Mouse (Mus musculus) embryonic facial prominence, embryonic 11.5 days (tissue): ENCODE data around the gene Srd5a3. TPM values are rescaled to one million over a fixed set of nuclear protein-coding genes. Genes with fewer than 3 reads are reported as not detected.

ENCODE experiments used
- ATAC-seq: fragments of 200-750 bp; cut with Nextera tagmentation; replicated peaks from 2 replicates; pipeline ENCODE4 v1.8.0; 2017; ENCODE audit warnings: low read depth; ENCODE audit not compliant: insufficient number of reproducible peaks, low FRiP score, low TSS enrichment
- DNase-seq: peaks from one replicate; pipeline ENCODE4 v3.0.0-alpha.2; 2015; ENCODE audit warnings: low spot score
- H3K27ac ChIP-seq: fragments of 300-500 bp; sonication (generic); replicated peaks from 2 replicates; pipeline ENCODE4 v1.5.1; 2014; ENCODE audit warnings: mild to moderate bottlenecking, low read depth, low read length, control low read depth
- H3K27me3 ChIP-seq: fragments of 300-500 bp; sonication (generic); 2 replicates; pipeline ENCODE4 v1.6.1; 2014; ENCODE audit warnings: mild to moderate bottlenecking, low read length, moderate library complexity, mixed read lengths; ENCODE audit not compliant: control insufficient read depth, insufficient read depth
- H3K36me3 ChIP-seq: fragments of 300-500 bp; sonication (generic); replicated peaks from 2 replicates; pipeline ENCODE4 v1.6.1; 2014; ENCODE audit warnings: low read depth, mild to moderate bottlenecking, low read length, moderate library complexity, mixed read lengths; ENCODE audit not compliant: control insufficient read depth, insufficient read depth
- H3K4me1 ChIP-seq: fragments of 300-500 bp; sonication (generic); 2 replicates; pipeline ENCODE4 v1.6.1; 2014; ENCODE audit warnings: low read length, mixed read lengths; ENCODE audit not compliant: control insufficient read depth, insufficient read depth
- H3K4me2 ChIP-seq: fragments of 300-500 bp; sonication (generic); 2 replicates; pipeline ENCODE4 v1.6.1; 2014; ENCODE audit warnings: low read depth, mild to moderate bottlenecking, control low read depth, low read length, moderate library complexity
- H3K4me3 ChIP-seq: fragments of 300-500 bp; sonication (generic); 2 replicates; pipeline ENCODE4 v1.5.1; 2014; ENCODE audit warnings: low read depth, low read length, control low read depth
- H3K9ac ChIP-seq: fragments of 300-500 bp; sonication (generic); replicated peaks from 2 replicates; pipeline ENCODE4 v1.6.1; 2014; ENCODE audit warnings: mild to moderate bottlenecking, control low read depth, low read length
- H3K9me3 ChIP-seq: fragments of 300-500 bp; sonication (generic); replicated peaks from 2 replicates; pipeline ENCODE4 v1.6.1; 2016; ENCODE audit warnings: mild to moderate bottlenecking, low read length, inconsistent platforms, mixed read lengths; ENCODE audit not compliant: control insufficient read depth
- WGBS: fragments of 180-500 bp; shearing (Covaris S2); extraction: QIAGEN DNeasy Blood & Tissue Kit; methylation state at CpG from one replicate; pipeline ENCODE4 v1.1.7; 2014; 5-methylcytosine and 5-hydroxymethylcytosine counted together
- polyA plus RNA-seq: library from polyadenylated mRNA; unstranded; fragments of >200 nt; fragmentation: Nextera tagmentation; extraction: Ambion mirVana; gene quantifications from 2 replicates; pipeline ENCODE4 v1.2.1, GENCODE M21; 2014

The Srd5a3 gene
- polyA plus RNA-seq, 1 experiment from 2014 or later = 23.2 TPM

DNA sequence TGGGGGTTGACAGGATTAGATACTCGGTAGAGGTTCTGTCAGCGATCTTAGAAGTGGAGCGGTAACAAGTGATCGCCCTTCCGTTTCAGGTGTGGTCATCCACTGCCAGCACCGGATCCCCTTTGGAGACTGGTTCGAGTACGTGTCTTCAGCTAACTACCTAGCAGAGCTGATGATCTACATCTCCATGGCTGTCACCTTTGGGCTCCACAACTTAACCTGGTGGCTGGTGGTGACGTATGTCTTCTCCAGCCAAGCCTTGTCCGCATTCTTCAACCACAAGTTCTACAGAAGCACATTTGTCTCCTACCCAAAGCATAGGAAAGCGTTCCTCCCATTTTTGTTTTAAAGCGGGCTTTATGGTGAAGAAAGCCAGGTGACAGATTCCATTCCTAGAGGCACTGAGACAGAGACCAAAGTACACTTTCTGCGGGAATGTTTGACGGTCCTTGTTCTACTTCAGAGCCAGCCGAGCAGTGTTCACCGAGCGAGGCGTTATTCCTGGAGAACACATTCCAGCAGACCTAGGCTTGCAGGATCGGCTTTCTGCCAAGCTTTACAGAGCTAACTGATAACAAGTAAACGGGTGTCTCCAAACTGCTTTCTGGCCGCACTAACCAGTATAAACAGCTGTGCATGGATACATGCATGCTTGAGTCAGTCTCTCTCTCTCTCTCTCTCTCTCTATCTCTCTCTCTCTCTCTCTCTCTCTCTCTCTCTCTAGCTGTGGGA lies 14.5 kb downstream of the Srd5a3 start:
- Histone ChIP-seq H3K4me1 (no peaks in the 10 kb centered on the region), H3K4me3 (no peak overlapping the region), H3K4me2 (no peak overlapping the region), H3K27ac (no peak overlapping the region), H3K36me3 (no peaks in the 10 kb centered on the region; the same call in 1 of the 2 replicates), H3K9me3 (no peaks in the 10 kb centered on the region), H3K27me3 (no peaks in the 10 kb centered on the region), H3K9ac (no peak overlapping the region)
- DNase-seq = no peak
- WGBS = 93% methylated on average over 21 of the region's 21 CpGs
- ATAC-seq = no peak

DNA sequence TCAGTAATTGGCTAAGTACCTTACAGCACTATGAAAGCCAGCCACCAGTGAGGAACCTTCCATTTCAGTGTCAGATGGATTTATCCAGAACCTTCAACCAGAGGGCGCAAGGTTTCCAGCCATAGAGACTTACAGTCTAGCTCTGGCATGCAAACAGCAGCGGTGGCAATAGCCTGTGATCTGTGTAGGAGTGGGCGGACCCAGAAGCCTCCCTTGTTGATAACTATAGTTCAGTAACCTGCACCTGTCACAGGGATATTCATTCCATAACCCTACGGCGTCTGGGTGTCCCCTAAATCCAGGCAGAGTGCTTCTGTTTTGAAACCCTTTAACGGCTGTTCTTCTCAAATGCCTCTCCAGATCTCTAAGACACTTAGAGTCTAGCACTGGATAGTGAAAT lies 19.5 kb downstream of the Srd5a3 start:
- Histone ChIP-seq H3K9ac (no peak overlapping the region), H3K27me3 (no peaks in the 10 kb centered on the region), H3K4me2 (no peak overlapping the region), H3K4me3 (no peak overlapping the region), H3K27ac (no peak overlapping the region), H3K4me1 (no peaks in the 10 kb centered on the region), H3K9me3 (no peaks in the 10 kb centered on the region), H3K36me3 (no peaks in the 10 kb centered on the region)
- 77% methylated on average over 6 of the region's 6 CpGs for WGBS
- ATAC-seq (no peak), DNase-seq (no peak)

- H3K4me1 ChIP-seq = no peaks in the 10 kb centered on the region
- no peak overlapping the region for H3K4me3 ChIP-seq
- H3K9me3 ChIP-seq = no peaks in the 10 kb centered on the region
- DNase-seq = no peak
- H3K36me3 ChIP-seq = no peaks in the 10 kb centered on the region
- no peak overlapping the region for H3K27ac ChIP-seq
- H3K9ac ChIP-seq = no peak overlapping the region
- WGBS = 54% methylated on average over 3 of the region's 3 CpGs
- no peak overlapping the region for H3K4me2 ChIP-seq
- no peak for ATAC-seq
- no peaks in the 10 kb centered on the region for H3K27me3 ChIP-seq
Observed at GRCm38 (mm10) chr5:76160086-76160485, 20.0 kb downstream of the Srd5a3 start.

DNA sequence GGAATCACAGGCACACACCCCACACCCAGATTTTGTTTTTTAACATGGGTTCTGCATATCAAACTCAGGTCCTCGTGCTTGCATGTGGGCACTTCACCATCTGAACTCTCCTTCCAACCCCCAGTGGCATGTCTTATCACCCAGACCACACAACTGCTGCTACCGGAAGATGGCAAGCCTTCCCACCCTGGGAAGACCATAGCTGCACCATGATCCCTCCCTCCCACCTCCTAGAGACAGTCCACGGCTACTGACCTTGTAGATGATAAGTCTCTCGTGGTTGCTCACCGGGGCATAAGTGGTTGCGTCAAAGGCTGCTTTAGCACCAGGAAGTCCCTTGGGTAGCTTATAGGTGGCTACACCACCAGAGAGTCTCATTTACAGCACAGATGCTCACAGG lies 21.4 kb downstream of the Srd5a3 start:
- no peak overlapping the region for H3K9ac ChIP-seq
- WGBS = 91% methylated on average over 6 of the region's 6 CpGs
- no peaks in the 10 kb centered on the region for H3K36me3 ChIP-seq
- H3K9me3 ChIP-seq = no peaks in the 10 kb centered on the region
- H3K4me1 ChIP-seq = no peaks in the 10 kb centered on the region
- ATAC-seq = no peak
- no peak for DNase-seq
- no peaks in the 10 kb centered on the region for H3K27me3 ChIP-seq
- H3K4me3 ChIP-seq = no peak overlapping the region
- H3K27ac ChIP-seq = no peak overlapping the region
- H3K4me2 ChIP-seq = no peak overlapping the region

GRCm38 (mm10) chr5:76162926-76163325 lies 22.9 kb downstream of the Srd5a3 start:
- Histone ChIP-seq H3K9me3 (no peaks in the 10 kb centered on the region), H3K27ac (no peak overlapping the region), H3K4me3 (no peak overlapping the region), H3K36me3 (no peaks in the 10 kb centered on the region), H3K4me2 (no peak overlapping the region), H3K27me3 (no peaks in the 10 kb centered on the region), H3K9ac (no peak overlapping the region), H3K4me1 (no peaks in the 10 kb centered on the region)
- no peak for ATAC-seq
- DNase-seq = no peak
- WGBS = 81% methylated on average over 5 of the region's 5 CpGs

DNA sequence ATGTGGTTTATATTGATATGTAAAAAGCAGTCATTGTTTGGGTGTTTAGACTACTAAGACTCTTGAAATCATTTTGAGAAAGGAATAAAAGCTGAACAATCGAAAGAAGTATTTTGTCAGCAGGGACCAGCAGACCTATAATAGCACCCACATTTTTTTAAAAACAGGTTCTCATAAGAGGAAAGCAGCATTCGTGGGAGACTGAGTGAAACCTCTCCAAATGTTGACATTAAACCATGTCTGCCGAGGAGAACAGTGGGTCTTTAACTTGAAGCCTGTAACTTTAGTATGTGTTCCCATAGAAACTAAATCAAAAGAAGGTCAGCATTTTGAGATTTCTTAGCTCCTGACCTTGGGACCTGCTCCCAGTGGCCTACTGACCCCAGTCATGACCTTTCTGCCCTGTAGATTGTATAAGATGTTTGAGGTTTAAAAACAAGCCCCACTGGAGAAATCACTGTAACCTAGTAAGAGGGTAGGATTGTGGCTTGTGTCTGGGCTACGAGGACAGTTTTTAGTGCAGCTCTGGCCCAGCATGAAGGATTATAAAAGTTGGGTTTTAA lies 23.8 kb downstream of the Srd5a3 start:
- DNase-seq = no peak
- Histone ChIP-seq H3K4me3 (no peak overlapping the region), H3K4me1 (no peaks in the 10 kb centered on the region), H3K36me3 (no peaks in the 10 kb centered on the region), H3K9ac (no peak overlapping the region), H3K9me3 (no peaks in the 10 kb centered on the region), H3K27me3 (no peaks in the 10 kb centered on the region), H3K4me2 (no peak overlapping the region), H3K27ac (no peak overlapping the region)
- ATAC-seq = no peak
- WGBS = 27% methylated on average over 4 of the region's 4 CpGs

- Histone ChIP-seq H3K9ac (no peak overlapping the region), H3K4me1 (no peaks in the 10 kb centered on the region), H3K9me3 (no peaks in the 10 kb centered on the region), H3K36me3 (no peaks in the 10 kb centered on the region), H3K4me3 (no peak overlapping the region), H3K4me2 (no peak overlapping the region), H3K27ac (no peak overlapping the region), H3K27me3 (no peaks in the 10 kb centered on the region)
- ATAC-seq = no peak
- 41% methylated on average over 7 of the region's 7 CpGs for WGBS
- peak; percentile 23 for DNase-seq
Observed at GRCm38 (mm10) chr5:76164827-76165226, 24.8 kb downstream of the Srd5a3 start.

- DNase-seq (no peak), ATAC-seq (no peak)
- WGBS = 87% methylated on average over 4 of the region's 4 CpGs
- no peaks in the 10 kb centered on the region for H3K36me3 ChIP-seq
- no peaks in the 10 kb centered on the region for H3K27me3 ChIP-seq
- no peak overlapping the region for H3K9ac ChIP-seq
- no peaks in the 10 kb centered on the region for H3K4me1 ChIP-seq
- no peak overlapping the region for H3K27ac ChIP-seq
- no peak overlapping the region for H3K4me2 ChIP-seq
- no peaks in the 10 kb centered on the region for H3K9me3 ChIP-seq
- H3K4me3 ChIP-seq = no peak overlapping the region
Observed at GRCm38 (mm10) chr5:76170522-76170921, 30.5 kb downstream of the Srd5a3 start.
